Mouse (Mus musculus): ENCODE measurements at regions not wholly inside any gene's neighbourhood (a gene's known extent, or its start where the extent isn't known, plus 50 kb on each side); places are given as distances from the start of the nearest gene placed in this dataset.
A peak's percentile ranks its signal among the peaks of the same experiment; 100 is the strongest.

DNA sequence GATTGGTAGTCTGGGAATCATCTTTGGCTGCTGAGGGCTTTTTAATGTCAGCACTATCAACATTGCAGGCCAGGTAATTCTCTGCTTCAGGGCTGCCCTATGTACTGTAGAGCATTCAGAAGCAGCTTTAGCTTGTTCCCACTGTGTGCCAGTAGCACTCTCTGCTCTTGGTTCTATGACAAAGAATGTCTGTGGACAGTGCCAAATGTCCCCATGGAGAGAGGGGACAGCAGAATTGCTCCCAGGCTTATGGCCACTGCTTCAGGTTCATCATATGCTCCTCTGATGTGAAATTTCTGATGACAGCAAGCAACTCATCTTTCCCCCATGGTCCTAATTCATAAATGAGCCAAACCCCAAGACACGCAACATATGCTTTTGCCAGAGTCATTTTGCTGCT, 314.3 kb downstream of the Fam19a4 start:
- no peak for DNase-seq (ENCODE audit: low spot score)

DNA sequence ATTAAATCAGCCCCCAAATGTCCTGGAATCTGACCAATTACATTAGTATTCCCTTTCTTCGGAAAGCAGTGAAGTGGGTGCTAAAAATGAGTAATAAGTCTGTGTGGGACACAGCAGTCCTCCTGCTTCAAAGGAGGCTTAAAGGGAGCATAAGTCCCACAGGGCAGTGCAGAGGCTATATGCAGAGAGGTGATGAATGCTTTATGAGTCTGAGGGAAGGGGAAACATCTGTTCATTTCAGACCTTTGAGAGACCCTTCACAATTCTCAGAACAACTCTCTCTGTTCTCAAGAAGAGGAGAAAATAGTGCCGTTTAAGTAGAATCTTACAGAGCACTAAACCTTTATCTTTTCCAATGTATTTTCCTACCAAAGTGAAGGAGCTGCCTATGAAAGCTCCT, 343.3 kb downstream of the Fam19a4 start:
- peak; percentile 2 for DNase-seq (ENCODE audit: low spot score)

DNA sequence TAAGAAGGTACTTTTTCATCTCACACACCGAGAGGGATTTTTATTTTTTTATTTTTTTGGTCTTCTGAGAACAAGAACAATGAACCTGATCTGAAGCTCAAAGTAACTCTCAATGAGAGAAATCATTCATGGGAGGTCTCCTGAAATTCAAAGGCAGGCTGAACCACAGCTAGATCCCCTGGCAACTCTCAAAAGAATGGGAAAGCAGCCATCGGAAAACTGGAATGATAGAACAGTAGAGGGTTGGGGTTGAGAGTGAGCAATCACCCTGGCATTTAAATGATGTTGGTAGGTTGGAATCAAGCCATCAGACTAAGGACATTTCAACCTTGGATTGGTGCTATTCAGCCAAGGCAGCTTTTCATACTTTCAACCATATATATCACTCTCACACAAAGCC, 350.5 kb downstream of the Fam19a4 start:
- no peak for DNase-seq (ENCODE audit: low spot score)
